Mouse (Mus musculus): ENCODE measurements around the gene Mfge8.

Gene Mfge8

DNA sequence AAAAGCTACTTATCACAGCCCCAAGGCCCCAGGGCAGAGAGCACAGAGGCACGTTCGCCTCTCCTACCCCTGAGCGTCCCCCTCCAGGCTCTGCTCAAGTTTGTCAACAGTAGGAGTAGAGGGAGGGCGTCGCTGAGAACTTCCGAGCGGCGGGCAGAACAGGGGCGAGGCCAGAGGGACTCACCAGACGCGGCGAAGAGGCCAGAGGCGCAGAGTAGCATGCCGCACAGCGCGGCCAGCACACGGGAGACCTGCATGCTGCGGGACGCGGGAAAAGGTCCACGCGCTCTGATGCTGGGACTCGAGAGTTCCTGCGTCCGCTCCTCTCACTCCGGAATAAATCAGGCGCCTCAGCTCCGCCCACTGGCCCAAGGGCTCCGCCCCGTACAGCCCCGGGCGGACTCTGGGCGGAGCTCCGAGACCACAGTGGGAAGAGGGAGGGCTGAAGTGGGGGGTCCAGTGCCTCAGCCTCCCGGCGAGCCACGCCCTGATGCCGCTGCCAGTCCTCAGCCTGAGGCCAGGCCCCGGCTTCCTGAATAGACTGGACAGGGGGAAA, at the start of gene Mfge8:
Gene Mfge8, minus strand, starts transcription at position 350 of the 556 bp plus-strand sequence.
- peak; percentile 92 for DNase-seq

DNA sequence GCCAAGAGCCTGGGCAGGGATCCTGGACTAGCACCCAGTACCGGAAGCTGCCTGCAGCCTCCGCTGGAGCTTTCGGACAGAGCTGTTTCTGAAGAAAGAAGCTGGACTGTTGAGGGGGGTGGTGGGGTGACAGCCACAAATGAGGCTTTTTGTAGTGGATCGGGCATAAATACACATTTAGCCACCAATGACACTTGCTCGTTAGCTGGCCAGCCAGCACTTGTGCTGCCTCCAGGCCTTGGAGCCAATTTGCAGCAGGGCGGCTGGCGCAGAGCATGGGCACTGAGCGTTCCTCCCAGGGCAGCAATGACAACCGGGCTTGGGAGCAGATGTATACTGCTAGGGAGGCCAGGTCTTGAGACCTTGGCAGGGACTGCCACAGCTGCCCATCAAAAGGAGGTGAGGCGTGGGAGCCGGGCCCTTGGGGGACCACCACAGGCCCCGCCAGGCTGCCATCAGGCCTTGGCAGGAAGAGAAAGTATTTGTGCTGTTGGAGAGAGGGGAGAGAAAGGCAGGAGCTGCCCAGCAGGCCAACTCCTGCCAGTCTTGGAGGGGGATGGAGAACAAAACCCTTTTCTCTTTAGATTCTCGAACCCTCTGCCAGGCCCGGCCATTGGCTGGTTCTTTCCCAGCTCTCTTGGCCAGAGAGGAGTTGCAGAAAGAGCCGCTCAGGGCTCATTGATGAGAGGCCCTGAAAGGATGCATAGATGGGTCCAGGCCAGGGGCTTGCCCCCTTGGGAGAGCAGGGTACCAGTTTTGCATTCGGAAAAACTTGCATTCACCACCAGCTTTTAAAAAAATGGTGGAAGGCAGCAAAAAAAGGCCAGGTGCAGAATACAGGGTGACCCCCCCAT, 45.9 kb upstream of the Mfge8 start:
- DNase-seq, result peak; percentile 24

DNA sequence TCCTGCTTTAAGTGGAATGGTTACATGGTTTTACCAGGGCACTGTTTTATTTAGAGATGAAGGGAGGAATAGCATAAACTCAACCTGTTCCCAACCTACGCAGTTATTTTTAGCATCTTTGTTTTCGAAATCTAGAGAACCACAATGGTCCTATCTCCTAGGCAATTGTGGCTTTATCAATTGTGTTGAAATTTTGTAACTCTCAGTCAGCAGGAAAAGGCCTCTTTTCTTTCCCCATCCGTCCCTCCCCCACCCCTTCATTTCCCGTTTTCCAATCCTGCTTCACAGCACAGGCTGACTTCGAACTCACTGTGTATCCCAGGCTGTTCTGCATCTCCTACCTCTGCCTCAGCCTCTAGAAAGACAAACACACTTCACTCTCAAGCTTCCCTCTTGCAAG, 45.1 kb upstream of the Mfge8 start:
- DNase-seq, result no peak

DNA sequence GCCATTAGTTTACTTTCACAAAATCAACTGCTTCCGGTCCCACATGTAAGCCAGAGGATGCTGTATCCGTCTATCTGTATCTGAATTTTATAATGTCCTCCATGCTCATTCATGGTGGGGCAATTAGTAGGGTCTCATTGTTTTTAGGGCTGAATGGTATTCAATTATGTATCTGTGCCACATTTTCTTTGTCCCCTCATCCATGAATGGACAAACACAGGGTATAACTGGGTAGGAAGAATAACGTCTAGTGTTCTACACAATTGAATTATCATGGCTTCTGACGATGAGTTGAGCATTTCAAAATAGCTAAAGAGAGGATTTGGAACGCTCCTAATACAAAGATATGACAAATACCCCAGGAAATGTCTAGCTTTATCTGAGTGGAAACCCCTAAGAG, 42.6 kb upstream of the Mfge8 start:
- no peak for DNase-seq

DNA sequence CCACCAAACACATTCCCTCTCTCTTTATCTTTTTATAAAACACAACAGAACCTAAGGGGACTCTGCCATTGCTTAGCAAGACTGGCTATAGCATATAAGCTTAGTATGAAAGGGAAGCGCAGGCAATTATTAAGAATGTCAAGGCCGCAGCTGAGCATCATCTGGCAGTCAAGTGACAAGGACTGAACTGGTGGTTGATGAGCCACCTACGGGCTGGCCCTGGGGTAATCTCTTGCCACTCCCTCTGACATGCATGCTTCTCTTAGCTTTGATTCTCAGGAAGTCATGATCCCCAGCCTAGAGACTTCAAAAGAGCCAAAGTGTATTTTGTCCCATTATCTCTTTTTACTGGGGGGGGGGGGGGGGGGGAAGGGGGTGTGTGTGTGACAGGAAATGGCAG, 41.7 kb upstream of the Mfge8 start:
- DNase-seq, result no peak

DNA sequence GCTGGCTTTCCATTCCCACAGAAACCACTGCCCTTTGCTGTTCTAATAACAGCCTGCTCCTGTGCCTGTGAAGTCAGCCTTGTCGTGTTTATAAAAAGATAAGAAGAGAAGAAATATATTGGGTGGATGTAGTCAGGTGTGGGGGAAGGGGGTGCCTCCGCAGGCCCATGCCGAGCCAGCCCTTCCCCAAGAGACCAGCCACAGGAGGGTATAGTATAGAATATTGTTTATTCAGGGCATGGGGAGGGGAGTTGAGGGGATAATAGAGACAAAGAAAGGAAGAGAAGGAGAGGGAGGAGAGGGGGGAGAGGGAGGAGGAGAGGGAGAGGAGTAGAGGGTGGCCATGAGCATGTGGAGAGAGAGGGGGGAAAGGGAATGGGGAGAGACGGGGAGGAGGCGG, 40.4 kb upstream of the Mfge8 start:
- DNase-seq, result no peak

DNA sequence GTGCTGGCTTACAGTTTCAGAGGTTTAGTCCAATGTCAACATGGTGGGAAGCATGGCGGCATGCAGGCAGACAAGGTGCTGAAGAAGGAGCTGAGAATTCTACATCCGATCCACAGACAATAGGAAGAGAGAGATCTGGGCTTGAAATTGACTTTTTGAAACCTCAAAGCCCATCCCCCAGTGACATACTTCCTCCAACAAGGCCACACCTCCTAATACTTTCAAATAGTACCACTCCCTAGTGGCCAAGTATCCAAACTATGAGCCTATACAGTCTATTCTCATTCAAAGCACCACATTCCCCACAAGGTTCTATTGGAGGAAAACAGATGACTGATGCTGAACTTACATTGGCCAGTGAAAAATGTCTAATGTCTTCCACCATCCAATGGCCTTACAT, 38.7 kb upstream of the Mfge8 start:
- no peak for DNase-seq

DNA sequence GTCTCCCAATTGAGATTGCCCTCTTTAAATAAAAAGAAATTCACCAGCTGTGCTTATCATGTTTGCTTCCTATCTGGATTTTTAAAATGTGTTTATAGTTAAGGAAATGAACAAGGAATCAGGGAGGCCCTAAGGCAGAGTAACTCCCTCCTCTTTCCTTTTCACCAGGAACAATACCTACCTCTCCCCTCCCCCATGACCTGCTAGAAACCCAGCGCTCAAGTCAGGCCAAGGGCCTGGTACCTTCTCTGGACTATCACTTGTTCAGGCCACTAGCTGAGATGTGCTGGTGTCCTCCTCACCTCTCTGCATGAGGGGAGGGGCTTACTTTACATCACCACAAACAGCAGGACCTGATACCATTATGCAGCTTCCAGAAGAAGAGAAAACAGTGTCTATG, 34.6 kb upstream of the Mfge8 start:
- DNase-seq, result no peak

DNA sequence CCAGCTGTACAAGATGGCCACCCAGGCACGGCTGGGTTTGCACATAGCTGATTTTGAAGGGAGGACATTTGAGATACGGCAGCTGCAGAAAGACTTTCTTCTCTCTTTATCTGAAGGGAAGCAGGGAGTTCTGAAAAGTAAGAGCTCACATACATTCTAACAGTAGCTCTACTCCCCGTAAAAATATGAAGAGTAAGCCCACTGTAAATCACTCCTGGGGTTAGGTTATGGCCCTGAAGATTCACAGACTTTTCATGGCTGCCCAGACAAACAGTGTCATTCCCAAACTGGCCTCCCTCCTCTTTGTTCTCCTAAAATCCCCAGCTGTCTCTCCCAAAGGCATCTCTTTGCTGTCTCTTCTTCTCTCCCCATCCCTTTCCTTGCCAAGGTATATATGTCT, 24.9 kb upstream of the Mfge8 start:
- no peak for DNase-seq

DNA sequence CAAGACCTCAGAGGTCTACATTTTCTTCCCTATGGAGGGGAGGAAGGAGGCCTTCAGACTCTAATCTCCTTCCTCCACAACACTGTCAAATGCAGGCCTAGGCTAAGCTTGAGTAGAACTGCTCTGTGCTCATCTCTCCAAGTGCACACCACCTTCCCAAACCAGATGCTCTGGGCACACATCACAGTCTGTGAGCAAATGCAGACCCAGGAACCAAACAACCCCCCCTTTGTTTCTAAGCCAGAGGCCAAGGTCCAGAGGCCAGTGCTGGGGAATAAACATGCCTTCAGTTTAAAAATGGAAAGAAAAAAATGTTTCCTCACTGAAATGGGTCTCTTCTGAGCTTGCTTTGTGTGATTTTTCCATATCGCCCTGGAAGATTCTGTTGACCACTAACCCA, 22.9 kb upstream of the Mfge8 start:
- no peak for DNase-seq

DNA sequence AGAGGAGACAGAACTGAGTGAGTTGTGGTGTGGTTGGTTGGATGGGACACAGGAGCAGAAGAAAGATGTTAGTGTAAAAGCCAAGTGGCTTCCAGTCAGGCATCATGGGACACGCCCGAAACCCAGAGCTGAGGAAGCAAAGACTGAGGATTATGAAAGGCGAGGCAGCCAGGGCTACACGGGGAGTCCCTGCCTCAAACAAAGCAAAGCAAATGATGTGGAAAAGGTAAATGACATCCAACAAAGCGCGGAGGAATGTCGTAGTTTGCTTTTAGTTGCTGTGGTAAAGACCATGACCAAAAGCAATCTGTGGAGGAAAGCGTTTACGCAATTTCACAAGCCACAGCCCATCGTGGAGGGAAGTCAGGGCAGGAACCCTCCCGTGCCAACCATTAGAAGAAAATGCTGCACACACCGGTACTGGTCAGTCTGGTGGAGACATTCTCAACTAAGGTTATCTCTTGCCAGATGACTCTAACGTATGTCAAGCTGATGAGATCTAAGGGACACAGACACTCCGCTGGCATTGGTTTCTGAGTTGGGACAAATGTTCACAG, 18.2 kb upstream of the Mfge8 start:
- no peak for DNase-seq

DNA sequence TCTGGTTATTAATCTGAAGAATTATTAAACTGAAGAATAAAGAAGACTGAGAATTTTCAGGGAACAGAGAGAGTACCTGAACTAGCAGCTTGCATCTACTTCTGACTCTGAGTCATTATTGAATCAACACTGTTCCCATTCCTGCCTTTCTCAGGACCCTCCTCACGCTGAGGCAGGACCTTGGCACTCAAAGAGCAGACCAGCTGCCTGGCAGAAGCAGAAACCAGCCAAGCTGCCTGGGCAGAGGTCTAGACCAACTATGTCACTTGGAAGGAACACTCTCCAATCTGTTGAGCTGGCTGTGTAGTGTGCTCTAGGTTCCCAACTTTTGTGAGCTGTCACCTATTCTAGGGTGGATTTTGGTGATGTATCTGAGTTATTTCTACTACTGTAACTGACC, 10.5 kb upstream of the Mfge8 start:
- DNase-seq, result no peak

DNA sequence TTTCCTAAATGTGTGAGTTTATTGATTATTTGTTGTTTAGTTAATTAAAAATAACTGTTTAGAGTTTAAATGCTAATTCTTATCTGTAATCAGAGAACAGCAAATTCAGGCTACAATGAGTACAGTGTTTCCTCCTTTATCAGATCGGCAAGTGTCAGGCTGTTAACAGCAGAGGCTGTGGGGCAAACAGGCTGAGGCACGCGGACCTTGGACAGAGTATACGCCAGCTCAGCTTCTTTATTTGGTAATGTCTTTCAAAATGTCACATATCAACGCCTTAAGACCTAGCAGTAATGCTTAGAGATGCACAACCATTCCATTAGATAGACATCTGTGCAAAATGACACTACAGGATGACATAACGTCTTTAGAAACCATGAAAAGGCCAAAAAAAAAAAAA, 662 bp upstream of the Mfge8 start:
- no peak for DNase-seq

DNA sequence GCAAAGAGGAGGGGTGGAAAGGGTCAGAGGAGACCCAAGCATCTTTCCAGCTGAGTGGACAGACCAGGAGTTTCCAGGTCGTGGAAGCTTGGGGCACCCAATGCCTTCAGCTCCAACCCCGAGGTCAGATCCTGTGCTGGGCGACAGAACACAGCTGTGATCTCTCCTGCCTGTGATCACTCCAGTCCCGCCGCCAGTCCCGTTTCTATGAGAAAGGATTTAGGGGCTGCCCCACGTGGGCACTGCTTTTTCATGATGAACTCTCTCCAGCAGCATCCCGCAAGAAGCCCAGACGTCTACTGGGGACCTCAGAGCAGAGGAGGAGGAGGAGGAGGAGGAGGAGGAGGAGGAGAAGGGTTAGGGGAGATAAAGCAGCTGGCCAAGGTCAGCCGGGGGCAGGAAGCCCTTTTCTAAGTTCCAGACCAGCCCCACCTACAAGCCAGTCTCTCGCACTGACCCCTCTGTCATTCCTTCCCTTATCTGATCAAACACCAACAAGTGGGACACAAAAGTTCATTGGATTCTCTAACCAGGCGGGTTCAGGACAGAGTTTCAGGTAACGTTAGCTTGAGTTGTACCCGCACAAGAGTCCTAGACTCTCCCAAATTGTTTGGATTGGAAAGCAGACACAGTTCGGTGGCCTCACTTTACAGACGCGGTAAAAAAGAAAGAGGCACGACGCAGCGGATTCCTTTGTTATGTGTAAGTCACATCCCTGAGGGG, 768 bp downstream of the Mfge8 start:
- peak; percentile 60 for DNase-seq

DNA sequence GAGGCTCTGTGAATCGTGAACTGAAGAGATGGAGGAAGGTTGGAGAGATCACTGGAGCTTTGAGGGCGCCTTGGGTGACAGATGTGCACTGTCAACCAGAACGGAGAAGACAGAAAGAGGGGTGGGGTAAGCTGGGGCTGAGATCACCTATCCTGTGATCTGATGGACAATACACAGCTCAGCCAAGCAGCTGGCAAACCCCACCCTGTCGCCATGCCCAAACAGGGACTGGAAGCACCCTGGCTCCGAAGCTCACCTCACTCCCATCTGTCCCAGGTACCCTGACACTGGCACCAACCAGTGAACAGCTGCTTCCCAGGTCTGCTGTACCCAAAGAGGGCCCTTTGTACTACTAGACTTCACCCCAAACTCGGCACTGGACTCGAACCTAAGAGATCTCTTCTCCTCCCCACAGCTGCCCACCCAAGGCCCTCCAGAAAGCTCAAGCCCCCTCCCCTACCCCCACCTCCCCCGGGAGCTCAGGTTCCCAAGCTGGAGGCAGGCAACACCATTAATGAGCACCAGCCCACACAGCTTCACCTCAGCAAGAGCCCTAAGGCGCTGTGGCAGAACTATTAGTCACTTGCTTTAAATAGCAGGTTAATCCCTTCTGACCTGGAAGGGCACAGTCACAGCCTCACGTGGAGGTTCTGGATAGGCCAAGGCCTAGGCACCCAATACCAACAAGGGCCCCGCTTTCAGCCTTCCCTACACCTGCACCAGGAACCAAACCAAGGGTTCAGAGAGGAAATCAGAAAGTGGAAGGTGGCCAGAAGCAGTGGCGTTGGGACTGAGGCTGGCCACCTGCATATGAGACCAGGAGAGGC, 1.6 kb downstream of the Mfge8 start:
- DNase-seq, result no peak

DNA sequence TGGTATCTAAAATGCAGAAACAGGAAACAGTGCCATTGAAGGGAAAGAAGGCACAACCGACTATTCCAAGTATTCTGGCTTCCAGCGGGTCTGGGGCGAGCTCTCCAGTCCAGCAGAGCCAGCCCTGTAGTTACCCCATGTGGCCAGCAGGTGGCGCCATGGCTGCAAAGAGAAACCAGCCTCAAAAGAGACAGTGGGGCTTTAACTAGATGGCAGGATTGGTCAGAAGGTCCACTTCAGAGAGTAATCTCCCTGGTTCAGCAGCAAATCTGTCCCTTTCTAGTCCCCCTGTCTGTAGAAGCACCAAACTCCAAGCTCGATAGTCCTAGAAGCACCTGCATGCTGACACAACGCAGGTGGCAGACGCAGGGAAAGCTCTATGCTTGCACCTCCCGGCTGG, 8.0 kb downstream of the Mfge8 start:
- DNase-seq, result peak; percentile 84

DNA sequence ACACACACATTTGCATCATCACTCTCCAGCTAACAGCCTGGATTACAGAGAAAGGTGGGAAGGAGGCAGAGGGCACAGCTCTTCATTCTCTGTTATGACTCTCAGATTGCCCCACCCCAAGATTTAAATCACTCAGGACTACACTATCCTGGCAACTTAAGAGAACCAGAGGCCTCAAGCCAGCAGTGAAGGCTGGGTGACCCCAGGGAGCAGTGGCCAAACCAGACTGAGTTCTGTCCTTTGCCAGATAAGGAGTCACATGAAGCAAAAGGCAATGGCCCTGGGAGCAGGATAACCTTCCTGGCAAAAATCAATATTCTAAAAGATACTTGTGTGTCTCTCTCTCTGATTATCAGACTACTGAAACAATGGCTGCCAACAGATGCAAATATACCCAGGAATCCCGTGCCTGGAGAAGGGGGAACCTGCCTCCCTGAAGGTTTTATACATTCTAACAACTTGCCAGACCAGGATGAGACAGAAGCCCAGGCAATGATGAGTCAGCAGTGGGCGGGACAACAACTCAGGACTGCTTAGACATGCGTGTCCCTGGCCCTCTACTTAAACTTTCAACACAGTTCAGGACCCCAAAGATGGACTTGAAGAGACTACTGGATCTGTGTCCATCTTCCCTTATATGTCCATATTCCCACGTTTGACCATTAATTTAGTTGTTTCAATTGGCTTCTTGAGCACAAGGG, 8.8 kb downstream of the Mfge8 start:
- no peak for DNase-seq

DNA sequence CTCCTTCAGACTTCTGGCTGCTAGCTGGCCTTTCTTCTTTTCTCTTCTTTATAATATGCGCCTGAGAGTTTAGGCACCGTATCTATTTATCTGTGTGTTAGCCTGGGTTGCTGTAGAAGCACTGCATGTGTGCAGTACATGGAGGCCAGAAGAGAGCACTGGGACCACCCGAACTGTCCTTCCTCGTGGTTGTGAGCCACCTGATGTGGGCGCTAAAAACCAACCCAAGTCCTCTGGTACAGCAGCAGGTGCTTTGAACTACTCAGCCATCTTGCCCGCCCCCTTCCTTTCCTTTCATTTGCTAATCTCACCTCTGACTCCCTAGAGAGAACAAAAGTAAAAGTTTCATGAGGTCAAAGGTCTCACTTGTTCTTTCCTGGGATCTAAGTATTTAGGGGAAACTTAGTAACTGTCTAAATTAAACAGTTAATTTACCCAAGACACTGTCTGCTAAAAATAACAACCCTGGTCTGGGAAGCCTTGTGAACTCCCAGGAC, 9.5 kb downstream of the Mfge8 start:
- DNase-seq, result no peak

DNA sequence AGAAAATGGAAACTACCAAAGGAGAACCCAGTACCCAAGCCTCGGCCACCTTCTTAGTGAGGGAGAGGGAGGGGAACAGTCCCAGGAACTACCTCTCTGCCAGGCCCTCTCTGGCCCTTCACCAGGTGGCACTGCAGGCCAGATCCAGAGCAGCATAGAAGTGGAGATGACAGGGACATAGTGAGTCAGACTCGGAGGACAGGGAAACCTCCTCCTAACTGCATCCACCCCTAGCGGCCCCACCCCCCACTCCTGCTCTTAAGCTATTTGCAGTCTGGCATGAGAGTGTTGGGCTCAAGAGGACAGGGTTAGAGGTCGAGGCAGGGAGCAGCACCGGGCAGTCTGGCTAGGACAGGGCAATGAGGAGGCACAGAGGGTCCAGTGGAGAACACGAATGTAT, 15.5 kb downstream of the Mfge8 start:
- DNase-seq, result no peak

DNA sequence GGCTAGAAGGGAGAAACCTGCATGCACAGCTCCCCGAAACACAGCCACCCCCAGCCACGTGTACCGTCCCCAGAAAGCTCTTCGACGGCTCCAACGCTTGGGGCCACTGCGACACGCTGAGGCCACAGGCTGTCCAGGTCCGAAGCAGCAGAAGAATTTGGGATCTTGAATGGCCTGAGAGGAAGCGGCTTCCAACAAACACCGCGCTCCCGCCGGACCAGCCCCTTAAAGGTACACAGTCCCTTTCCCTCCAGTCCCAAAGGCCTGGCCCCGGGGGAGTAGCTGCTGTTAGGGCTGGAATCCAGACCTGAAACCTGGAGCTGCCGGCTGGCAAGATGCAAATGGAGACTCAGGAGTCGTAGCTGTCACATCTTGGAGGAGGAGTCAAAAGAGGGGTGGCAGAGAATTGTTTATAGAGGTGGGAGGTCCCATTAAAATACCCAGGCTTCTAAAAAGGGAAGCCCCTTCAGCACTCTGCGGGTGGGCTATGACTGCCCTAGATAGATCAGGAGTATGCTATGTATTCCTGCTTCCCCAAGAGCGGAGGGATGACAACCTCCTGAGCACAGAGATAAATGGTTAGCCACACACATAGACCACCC, 17.9 kb downstream of the Mfge8 start, which contains the start of gene Hapln3:
Gene Hapln3, minus strand, starts transcription at position 176 of the 602 bp plus-strand sequence.
- peak; percentile 33 for DNase-seq

DNA sequence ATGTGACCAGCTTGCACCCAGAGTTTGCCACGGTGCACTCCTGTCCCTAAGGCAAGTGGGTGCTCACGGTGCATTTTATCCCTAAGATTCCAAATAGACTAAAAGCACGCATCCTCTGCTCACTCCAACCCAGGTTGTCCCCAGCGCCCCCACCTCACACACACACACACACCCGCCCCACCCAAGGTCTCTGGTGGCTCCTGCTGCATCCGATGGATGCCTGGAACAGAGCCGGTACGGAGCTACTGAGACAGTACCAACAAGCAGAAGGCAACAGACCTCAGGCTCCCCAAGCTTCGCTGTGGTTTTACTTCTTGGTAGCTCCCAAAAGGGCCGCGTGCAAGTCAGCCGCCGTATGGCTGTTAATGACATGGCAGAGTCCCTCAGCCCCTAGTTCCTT, 18.5 kb downstream of the Mfge8 start:
- no peak for DNase-seq

DNA sequence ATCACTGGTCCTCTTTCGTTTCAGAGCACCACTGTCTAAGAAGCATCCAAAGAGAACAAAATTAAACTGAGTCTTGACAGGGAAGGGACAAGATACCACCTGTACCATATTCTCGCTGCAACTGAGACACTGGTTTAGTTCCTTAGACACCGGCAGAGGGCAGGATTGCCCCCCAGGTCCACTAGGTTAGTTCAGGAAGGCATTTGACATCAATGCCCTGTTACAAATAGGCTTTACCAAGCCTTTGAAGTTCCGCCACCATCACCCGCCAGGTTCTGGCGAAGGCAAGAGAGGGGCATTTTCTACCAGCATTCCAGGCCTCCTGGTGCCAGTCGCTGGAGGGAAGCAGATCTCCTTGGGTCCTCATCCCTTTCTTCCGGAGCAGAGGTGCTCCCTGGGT, 19.0 kb downstream of the Mfge8 start:
- DNase-seq, result no peak
